Mouse (Mus musculus) neural tube, embryonic 12.5 days (tissue): ENCODE measurements at regions not wholly inside any gene's neighbourhood (a gene's known extent, or its start where the extent isn't known, plus 50 kb on each side); places are given as distances from the start of the nearest gene placed in this dataset.

Experiments used
- ATAC-seq: fragments of 200-750 bp; cut with Nextera tagmentation; 2 replicates; pipeline ENCODE4 v1.8.0; 2017; ENCODE audit warnings: low read depth, mild to moderate bottlenecking, moderate TSS enrichment, moderate library complexity; ENCODE audit not compliant: low FRiP score
- H3K27ac ChIP-seq: fragments of 300-500 bp; sonication (generic); 2 replicates; pipeline ENCODE4 v1.5.1; 2016
- H3K27me3 ChIP-seq: fragments of 300-500 bp; sonication (generic); replicated peaks from 2 replicates; pipeline ENCODE4 v1.6.1; 2016; ENCODE audit warnings: mild to moderate bottlenecking
- H3K36me3 ChIP-seq: fragments of 300-500 bp; sonication (generic); 2 replicates; pipeline ENCODE4 v1.6.1; 2016; ENCODE audit warnings: mild to moderate bottlenecking
- H3K4me1 ChIP-seq: fragments of 300-500 bp; sonication (generic); 2 replicates; pipeline ENCODE4 v1.6.1; 2016
- H3K4me2 ChIP-seq: fragments of 300-500 bp; sonication (generic); replicated peaks from 2 replicates; pipeline ENCODE4 v1.6.1; 2016; ENCODE audit warnings: mild to moderate bottlenecking
- H3K4me3 ChIP-seq: fragments of 300-500 bp; sonication (generic); 2 replicates; pipeline ENCODE4 v1.5.1; 2016
- H3K9ac ChIP-seq: fragments of 300-500 bp; sonication (generic); 2 replicates; pipeline ENCODE4 v1.6.1; 2016; ENCODE audit warnings: mild to moderate bottlenecking
- H3K9me3 ChIP-seq: fragments of 300-500 bp; sonication (generic); 2 replicates; pipeline ENCODE4 v1.6.1; 2016; ENCODE audit warnings: mild to moderate bottlenecking
- WGBS: fragments of 180-500 bp; shearing (Covaris S2); methylation state at CpG from one replicate; pipeline ENCODE4 v1.1.7; 2016; 5-methylcytosine and 5-hydroxymethylcytosine counted together

GRCm38 (mm10) chr2:117399487-117399886 lies 56.7 kb upstream of the Rasgrp1 start:
- H3K27me3 ChIP-seq = no peaks in the 10 kb centered on the region
- WGBS = 83% methylated on average over 2 of the region's 2 CpGs
- no peak overlapping the region for H3K9ac ChIP-seq
- H3K9me3 ChIP-seq = no peaks in the 10 kb centered on the region
- no peaks in the 10 kb centered on the region for H3K4me1 ChIP-seq
- no peak for ATAC-seq
- no peaks in the 10 kb centered on the region for H3K36me3 ChIP-seq
- no peak overlapping the region for H3K27ac ChIP-seq
- no peak overlapping the region for H3K4me3 ChIP-seq
- H3K4me2 ChIP-seq = no peak overlapping the region

GRCm38 (mm10) chr2:117403425-117404175 lies 60.8 kb upstream of the Rasgrp1 start:
- H3K36me3 ChIP-seq = no peaks in the 10 kb centered on the region
- H3K4me3 ChIP-seq = no peak overlapping the region
- no peaks in the 10 kb centered on the region for H3K9me3 ChIP-seq
- H3K27ac ChIP-seq = no peak overlapping the region
- no peak for ATAC-seq
- H3K4me1 ChIP-seq = no peaks in the 10 kb centered on the region
- H3K9ac ChIP-seq = no peak overlapping the region
- no peaks in the 10 kb centered on the region for H3K27me3 ChIP-seq
- 88% methylated on average over 4 of the region's 4 CpGs for WGBS
- H3K4me2 ChIP-seq = no peak overlapping the region

DNA sequence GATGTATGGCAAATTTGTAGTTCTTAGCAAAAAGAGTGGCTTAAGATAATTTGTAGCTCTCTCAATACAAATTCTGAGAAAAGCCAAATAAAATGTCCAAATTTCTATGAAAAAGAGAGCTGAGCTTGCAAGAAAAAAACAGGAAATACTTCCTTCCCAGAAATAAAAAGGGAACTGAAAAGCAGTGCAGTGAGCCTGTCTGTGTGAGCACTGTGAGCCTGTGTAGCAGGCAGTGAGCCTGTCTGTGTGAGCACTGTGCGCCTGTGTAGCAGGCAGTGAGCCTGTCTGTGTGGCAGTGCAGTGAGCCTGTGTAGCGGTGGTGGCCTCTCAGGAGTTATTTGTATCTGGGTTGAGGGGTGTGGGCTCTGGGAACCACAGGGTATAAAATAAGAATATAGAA lies 62.7 kb upstream of the Rasgrp1 start:
- no peaks in the 10 kb centered on the region for H3K9me3 ChIP-seq
- ATAC-seq = no peak
- no peak overlapping the region for H3K4me3 ChIP-seq
- H3K9ac ChIP-seq = no peak overlapping the region
- H3K27ac ChIP-seq = no peak overlapping the region
- no peaks in the 10 kb centered on the region for H3K27me3 ChIP-seq
- no peak overlapping the region for H3K4me2 ChIP-seq
- 36% methylated on average over 2 of the region's 2 CpGs for WGBS
- no peaks in the 10 kb centered on the region for H3K4me1 ChIP-seq
- H3K36me3 ChIP-seq = no peaks in the 10 kb centered on the region

DNA sequence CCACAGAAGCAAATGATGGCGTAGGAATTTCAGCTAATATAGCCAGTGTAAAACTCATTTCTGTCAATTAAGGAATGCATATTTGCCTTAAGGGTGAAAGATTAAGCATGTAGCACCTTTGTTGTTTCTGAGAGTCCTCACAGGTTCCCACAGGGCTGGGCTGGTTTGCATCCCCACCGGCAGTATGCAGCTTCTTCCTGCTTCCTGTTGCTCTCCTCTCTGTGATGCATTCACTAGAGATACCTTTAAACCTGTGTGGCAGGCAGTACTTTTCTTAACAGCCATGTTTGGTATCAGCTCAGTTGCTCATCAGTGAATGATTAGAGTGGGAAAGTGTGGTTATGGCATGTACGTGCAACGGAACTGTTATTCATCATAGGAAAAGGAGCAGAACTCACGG lies 65.4 kb upstream of the Rasgrp1 start:
- H3K4me2 ChIP-seq = no peak overlapping the region
- ATAC-seq = no peak
- no peaks in the 10 kb centered on the region for H3K36me3 ChIP-seq
- no peak overlapping the region for H3K4me3 ChIP-seq
- no peaks in the 10 kb centered on the region for H3K27me3 ChIP-seq
- H3K9ac ChIP-seq = no peak overlapping the region
- no peaks in the 10 kb centered on the region for H3K9me3 ChIP-seq
- H3K4me1 ChIP-seq = no peaks in the 10 kb centered on the region
- WGBS = 83% methylated on average over 5 of the region's 5 CpGs
- H3K27ac ChIP-seq = no peak overlapping the region

DNA sequence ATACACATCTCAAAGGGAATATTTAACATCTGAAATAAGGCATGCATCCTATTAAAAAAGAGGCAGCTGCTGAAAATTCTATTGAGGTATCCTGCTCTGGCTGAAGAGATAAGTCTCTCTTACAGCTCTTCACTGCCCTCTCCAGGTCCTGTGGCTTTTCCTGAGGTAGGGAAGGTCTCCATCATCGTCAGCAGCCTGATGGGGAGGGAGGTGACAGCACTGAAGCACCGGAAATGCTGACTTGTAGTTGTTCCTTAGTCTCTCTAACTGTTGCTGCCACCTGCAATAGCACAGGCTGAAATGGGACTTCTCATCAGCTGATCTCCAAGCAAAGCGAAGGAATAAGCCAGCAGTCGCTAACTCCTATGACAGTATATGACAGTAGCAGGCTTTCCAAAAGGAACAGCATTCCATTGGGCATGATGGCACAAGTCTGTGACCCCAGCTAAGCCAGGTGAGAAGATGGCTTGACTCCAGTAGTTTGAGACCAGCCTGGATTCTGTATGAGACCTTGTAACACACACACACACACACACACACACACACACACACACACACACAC lies 69.3 kb upstream of the Rasgrp1 start:
- Histone ChIP-seq H3K9ac (no peak overlapping the region), H3K4me2 (no peak overlapping the region), H3K4me1 (no peaks in the 10 kb centered on the region), H3K27ac (no peak overlapping the region), H3K9me3 (no peaks in the 10 kb centered on the region), H3K36me3 (no peaks in the 10 kb centered on the region), H3K27me3 (no peaks in the 10 kb centered on the region), H3K4me3 (no peak overlapping the region)
- ATAC-seq = no peak
- 54% methylated on average over 4 of the region's 4 CpGs for WGBS

GRCm38 (mm10) chr2:117417229-117417970 lies 74.6 kb upstream of the Rasgrp1 start:
- Histone ChIP-seq H3K27me3 (no peaks in the 10 kb centered on the region), H3K9ac (no peak overlapping the region), H3K4me3 (no peak overlapping the region), H3K36me3 (no peaks in the 10 kb centered on the region), H3K4me1 (no peaks in the 10 kb centered on the region), H3K4me2 (no peak overlapping the region), H3K27ac (no peak overlapping the region), H3K9me3 (no peaks in the 10 kb centered on the region)
- no peak for ATAC-seq
- WGBS = 81% methylated on average over 8 of the region's 8 CpGs

DNA sequence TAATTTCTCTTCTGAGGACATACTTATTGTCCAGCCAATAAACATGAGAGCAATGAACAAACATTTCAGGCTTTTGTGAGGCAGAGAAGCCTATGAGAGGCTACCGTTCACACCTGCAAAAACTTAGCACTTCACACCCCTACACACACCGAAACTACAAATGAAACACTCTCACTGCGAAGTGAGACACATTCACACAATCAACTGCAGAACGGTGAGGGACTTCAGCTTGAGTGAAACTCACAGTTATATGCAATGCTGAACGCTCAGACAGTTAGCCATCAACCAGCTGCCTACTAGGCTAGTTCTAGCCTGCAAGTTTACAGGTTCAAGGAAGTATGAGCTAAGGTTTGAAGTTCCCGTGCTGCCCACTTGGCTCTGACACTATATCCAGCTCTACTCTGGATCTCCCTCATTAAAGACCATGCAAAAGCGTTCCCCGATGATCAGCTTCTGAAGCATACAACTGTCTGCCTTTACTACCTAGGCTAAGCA lies 75.4 kb upstream of the Rasgrp1 start:
- 89% methylated on average over 8 of the region's 8 CpGs for WGBS
- Histone ChIP-seq H3K27me3 (no peaks in the 10 kb centered on the region), H3K4me3 (no peak overlapping the region), H3K9me3 (no peaks in the 10 kb centered on the region), H3K27ac (no peak overlapping the region), H3K9ac (no peak overlapping the region), H3K4me1 (no peaks in the 10 kb centered on the region), H3K4me2 (no peak overlapping the region), H3K36me3 (no peaks in the 10 kb centered on the region)
- ATAC-seq = no peak

DNA sequence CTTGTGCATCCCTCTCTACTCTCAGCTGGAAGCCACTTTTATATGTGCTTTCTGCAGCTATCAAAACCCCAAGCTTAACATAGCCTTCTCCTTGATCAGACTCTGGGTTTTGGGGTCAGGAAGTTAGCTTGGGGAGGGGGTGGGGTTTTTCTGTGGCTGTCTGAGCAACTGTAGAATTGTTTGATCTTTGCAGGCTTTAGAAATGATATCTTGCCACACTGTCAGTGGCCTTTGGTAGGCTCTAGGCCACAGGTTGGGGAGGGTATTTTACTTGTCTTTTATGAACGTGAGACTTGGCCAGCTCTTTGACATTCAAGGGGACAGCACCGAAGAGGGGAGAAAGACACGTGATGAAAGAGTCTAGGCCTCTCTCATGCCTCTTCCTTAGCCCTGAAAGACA lies 75.9 kb upstream of the Rasgrp1 start:
- no peak overlapping the region for H3K4me3 ChIP-seq
- no peaks in the 10 kb centered on the region for H3K27me3 ChIP-seq
- H3K27ac ChIP-seq = no peak overlapping the region
- no peak for ATAC-seq
- WGBS = 81% methylated on average over 3 of the region's 3 CpGs
- H3K9ac ChIP-seq = no peak overlapping the region
- no peaks in the 10 kb centered on the region for H3K4me1 ChIP-seq
- H3K4me2 ChIP-seq = no peak overlapping the region
- H3K36me3 ChIP-seq = no peaks in the 10 kb centered on the region
- no peaks in the 10 kb centered on the region for H3K9me3 ChIP-seq

- H3K4me1 ChIP-seq = no peaks in the 10 kb centered on the region
- H3K9ac ChIP-seq = no peak overlapping the region
- no peaks in the 10 kb centered on the region for H3K9me3 ChIP-seq
- no peak overlapping the region for H3K4me3 ChIP-seq
- H3K27me3 ChIP-seq = no peaks in the 10 kb centered on the region
- H3K27ac ChIP-seq = no peak overlapping the region
- 76% methylated on average over 4 of the region's 4 CpGs for WGBS
- no peak for ATAC-seq
- no peak overlapping the region for H3K4me2 ChIP-seq
- no peaks in the 10 kb centered on the region for H3K36me3 ChIP-seq
Measured at GRCm38 (mm10) chr2:117421376-117421775, 78.6 kb upstream of the Rasgrp1 start.

GRCm38 (mm10) chr2:117422756-117423155 lies 80.0 kb upstream of the Rasgrp1 start:
- Histone ChIP-seq H3K27ac (no peak overlapping the region), H3K4me2 (no peak overlapping the region), H3K9ac (no peak overlapping the region), H3K4me3 (no peak overlapping the region), H3K27me3 (no peaks in the 10 kb centered on the region), H3K4me1 (no peaks in the 10 kb centered on the region), H3K9me3 (no peaks in the 10 kb centered on the region), H3K36me3 (no peaks in the 10 kb centered on the region)
- ATAC-seq = no peak
- WGBS = 77% methylated on average over 4 of the region's 4 CpGs

DNA sequence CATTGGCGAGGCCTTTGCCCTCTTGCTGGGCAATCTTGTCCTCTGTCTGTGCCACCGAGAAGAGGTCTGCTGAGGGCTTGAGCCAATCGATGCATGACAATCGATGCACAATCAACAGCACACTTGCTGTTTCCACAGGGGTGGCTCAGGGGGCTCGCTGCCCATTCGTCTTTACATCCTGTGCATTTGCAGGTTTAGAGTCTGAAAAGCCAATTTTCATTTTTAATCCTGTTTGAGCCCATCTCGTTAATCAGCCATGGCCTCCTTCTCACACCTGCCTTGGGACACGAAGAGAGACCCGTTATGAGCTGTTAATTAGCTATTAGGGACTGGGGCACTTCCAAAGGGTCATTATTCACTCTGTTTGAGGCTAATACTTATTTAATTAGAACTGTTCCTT lies 86.4 kb upstream of the Rasgrp1 start:
- H3K9me3 ChIP-seq = no peaks in the 10 kb centered on the region
- ATAC-seq = no peak
- no peak overlapping the region for H3K4me3 ChIP-seq
- WGBS = 63% methylated on average over 9 of the region's 9 CpGs
- no peak overlapping the region for H3K9ac ChIP-seq
- H3K4me2 ChIP-seq = no peak overlapping the region
- no peaks in the 10 kb centered on the region for H3K36me3 ChIP-seq
- no peaks in the 10 kb centered on the region for H3K27me3 ChIP-seq
- H3K4me1 ChIP-seq = no peaks in the 10 kb centered on the region
- no peak overlapping the region for H3K27ac ChIP-seq

GRCm38 (mm10) chr2:117432010-117432409 lies 89.2 kb upstream of the Rasgrp1 start:
- no peaks in the 10 kb centered on the region for H3K27me3 ChIP-seq
- H3K4me2 ChIP-seq = no peak overlapping the region
- no peak overlapping the region for H3K27ac ChIP-seq
- H3K36me3 ChIP-seq = no peaks in the 10 kb centered on the region
- H3K9me3 ChIP-seq = no peaks in the 10 kb centered on the region
- 65% methylated on average over 6 of the region's 6 CpGs for WGBS
- H3K4me1 ChIP-seq = no peaks in the 10 kb centered on the region
- ATAC-seq = no peak
- no peak overlapping the region for H3K4me3 ChIP-seq
- H3K9ac ChIP-seq = no peak overlapping the region
